Comparison of ENCODE assay signal across 23 mouse cellular contexts in genomic region chr11:89454702-89455101, GRCm38 (mm10).
DNase-seq lines count a peak whose midpoint lies in the region; ATAC-seq lines count a peak whose summit lies in the region.
"Had no signal": no experiment of that assay in that cellular context is flagged by ENCODE, and none has a peak within 500 bp of the region (broad histone marks: within the 10 kb centered on the region; RNA-seq: fewer than 3 reads in every experiment).

No protein-coding gene starts in this region.

- no peak overlapping the region for H3K4me2 ChIP-seq in embryonic facial prominence, embryonic 14.5 days (ENCODE audit: low read depth, low read length)
- H3K4me2 ChIP-seq in midbrain, embryonic 11.5 days: no peak overlapping the region
- H3K4me2 ChIP-seq: embryonic facial prominence, embryonic 12.5 days; forebrain, embryonic 12.5 days; forebrain, embryonic 15.5 days; heart, embryonic 11.5 days; heart, embryonic 15.5 days; hindbrain, embryonic 14.5 days had no signal

- peak; percentile 46 for DNase-seq in adrenal gland, postnatal 10 days
- DNase-seq in adrenal gland, postnatal 36 days: no peak
- DNase-seq in embryonic facial prominence, embryonic 14.5 days (ENCODE audit: low spot score): peak; percentile 55
- DNase-seq in embryonic facial prominence, embryonic 10.5 days (ENCODE audit: low spot score): no peak
- DNase-seq in gastrocnemius, postnatal 14 days: peak; percentile 19
- DNase-seq in gastrocnemius, postnatal 36 days: no peak
- DNase-seq in midbrain, embryonic 11.5 days (ENCODE audit: low spot score, missing footprints): peak; percentile 82
- DNase-seq in midbrain, embryonic 10.5 days (ENCODE audit: low spot score): no peak
- DNase-seq: cerebellum, adult 11 months; cerebellum, adult 8-10 months; heart, postnatal 36 days; kidney, adult 18-20 months; kidney, adult 9 months had no signal

- H3K27me3 ChIP-seq in embryonic facial prominence, embryonic 14.5 days (replicated peaks; ENCODE audit: control insufficient read depth, insufficient read depth, low read length): no peaks in the 10 kb centered on the region
- 0 out of 2 replicates have a peak, but pooled peaks cover 4% of the 10 kb centered on the region for H3K27me3 ChIP-seq in embryonic facial prominence, embryonic 10.5 days (replicated peaks; ENCODE audit: low read depth, poor library complexity, severe bottlenecking)
- no peaks in the 10 kb centered on the region for H3K27me3 ChIP-seq in midbrain, embryonic 11.5 days (ENCODE audit: control insufficient read depth, insufficient read depth, low read length)
- no peaks in the 10 kb centered on the region for H3K27me3 ChIP-seq in midbrain, embryonic 10.5 days (ENCODE audit: low read depth, poor library complexity, severe bottlenecking)
- H3K27me3 ChIP-seq: embryonic facial prominence, embryonic 12.5 days; forebrain, embryonic 12.5 days; forebrain, embryonic 15.5 days; heart, embryonic 15.5 days had no signal

- WGBS in embryonic facial prominence, embryonic 14.5 days: 52% methylated on average over 4 of the region's 4 CpGs
- WGBS in embryonic facial prominence, embryonic 10.5 days: 64% methylated on average over 4 of the region's 4 CpGs
- 49% methylated on average over 4 of the region's 4 CpGs for WGBS in midbrain, embryonic 11.5 days
- 64% methylated on average over 4 of the region's 4 CpGs for WGBS in midbrain, embryonic 10.5 days

- no peak overlapping the region for H3K4me3 ChIP-seq in embryonic facial prominence, embryonic 14.5 days (ENCODE audit: low read depth, low read length)
- no peak overlapping the region for H3K4me3 ChIP-seq in embryonic facial prominence, embryonic 10.5 days
- no peak overlapping the region for H3K4me3 ChIP-seq in midbrain, embryonic 11.5 days (ENCODE audit: low read depth, low read length)
- H3K4me3 ChIP-seq in midbrain, embryonic 10.5 days: no peak overlapping the region
- H3K4me3 ChIP-seq: embryonic facial prominence, embryonic 12.5 days; erythroblast, embryonic 14.5 days; forebrain, embryonic 12.5 days; forebrain, embryonic 15.5 days; heart, embryonic 15.5 days had no signal

- H3K9me3 ChIP-seq in embryonic facial prominence, embryonic 14.5 days (ENCODE audit: control insufficient read depth, low read length): no peaks in the 10 kb centered on the region
- H3K9me3 ChIP-seq in embryonic facial prominence, embryonic 10.5 days: no peaks in the 10 kb centered on the region
- no peaks in the 10 kb centered on the region for H3K9me3 ChIP-seq in midbrain, embryonic 11.5 days (ENCODE audit: control insufficient read depth, low read length)
- no peaks in the 10 kb centered on the region for H3K9me3 ChIP-seq in midbrain, embryonic 10.5 days (replicated peaks)
- H3K9me3 ChIP-seq: embryonic facial prominence, embryonic 12.5 days; forebrain, embryonic 12.5 days; forebrain, embryonic 15.5 days; heart, embryonic 15.5 days had no signal

- ATAC-seq in embryonic facial prominence, embryonic 14.5 days (ENCODE audit: low read depth): no peak
- ATAC-seq in midbrain, embryonic 11.5 days (ENCODE audit: low FRiP score): no peak
- ATAC-seq: forebrain, embryonic 15.5 days; hindbrain, postnatal 0 days; inflammation-experienced regulatory T-cells, adult 6 months; intestine, embryonic 16.5 days had no signal

- intact Hi-C loops in gastrocnemius, postnatal 14 days (cut with DNase I; ENCODE audit: low total_unique reads): no loop called here
- intact Hi-C loops in gastrocnemius, postnatal 36 days (cut with DNase I): no loop called here

- H3K4me1 ChIP-seq in embryonic facial prominence, embryonic 14.5 days (ENCODE audit: control insufficient read depth, insufficient read depth, low read length): peaks cover 5% of the 10 kb centered on the region
- peaks cover 16% of the 10 kb centered on the region for H3K4me1 ChIP-seq in embryonic facial prominence, embryonic 10.5 days
- H3K4me1 ChIP-seq in midbrain, embryonic 11.5 days (ENCODE audit: control insufficient read depth, insufficient read depth, low read length): peaks cover 9% of the 10 kb centered on the region
- H3K4me1 ChIP-seq in midbrain, embryonic 10.5 days: peaks cover 30% of the 10 kb centered on the region
- H3K4me1 ChIP-seq: heart, embryonic 15.5 days had no signal

- no peak overlapping the region for H3K9ac ChIP-seq in embryonic facial prominence, embryonic 14.5 days (ENCODE audit: low read depth, low read length)
- H3K9ac ChIP-seq in midbrain, embryonic 11.5 days (ENCODE audit: low read length): no peak overlapping the region
- H3K9ac ChIP-seq: embryonic facial prominence, embryonic 12.5 days; forebrain, embryonic 12.5 days; forebrain, embryonic 15.5 days; heart, embryonic 15.5 days; hindbrain, embryonic 14.5 days had no signal

- no peak overlapping the region for H3K27ac ChIP-seq in embryonic facial prominence, embryonic 14.5 days (replicated peaks; ENCODE audit: low read depth, low read length)
- H3K27ac ChIP-seq in embryonic facial prominence, embryonic 10.5 days (replicated peaks): no peak overlapping the region
- no peak overlapping the region for H3K27ac ChIP-seq in midbrain, embryonic 11.5 days (ENCODE audit: low read depth, low read length)
- H3K27ac ChIP-seq in midbrain, embryonic 10.5 days (replicated peaks): no peak overlapping the region
- H3K27ac ChIP-seq: embryonic facial prominence, embryonic 12.5 days; forebrain, embryonic 12.5 days; forebrain, embryonic 15.5 days; heart, embryonic 15.5 days; hindbrain, embryonic 14.5 days; hindbrain, postnatal 0 days had no signal

- H3K36me3 ChIP-seq in embryonic facial prominence, embryonic 14.5 days (ENCODE audit: control insufficient read depth, insufficient read depth, low read length): no peaks in the 10 kb centered on the region
- no peaks in the 10 kb centered on the region for H3K36me3 ChIP-seq in embryonic facial prominence, embryonic 10.5 days (replicated peaks)
- H3K36me3 ChIP-seq in midbrain, embryonic 11.5 days (ENCODE audit: control insufficient read depth, insufficient read depth, low read length): no peaks in the 10 kb centered on the region
- no peaks in the 10 kb centered on the region for H3K36me3 ChIP-seq in midbrain, embryonic 10.5 days
- H3K36me3 ChIP-seq: embryonic facial prominence, embryonic 12.5 days; forebrain, embryonic 12.5 days; forebrain, embryonic 15.5 days; heart, embryonic 15.5 days had no signal

Comparison
In these comparisons a context has a peak if more than half of its experiments do, and no peak if none do; other contexts are left out.
1. DNase-seq: peak in adrenal gland, postnatal 10 days (single experiment), embryonic facial prominence, embryonic 14.5 days (single experiment), gastrocnemius, postnatal 14 days (single experiment) and midbrain, embryonic 11.5 days (single experiment); none in adrenal gland, postnatal 36 days (0 of 2), embryonic facial prominence, embryonic 10.5 days (single experiment), gastrocnemius, postnatal 36 days (0 of 2) and midbrain, embryonic 10.5 days (single experiment).